Mouse (Mus musculus) left cerebral cortex, postnatal 4 days (tissue): Measurements from ENCODE around the gene Mrpl41. TPM values are rescaled to one million over a fixed set of nuclear protein-coding genes. Genes with fewer than 3 reads are reported as not detected.

Experiments used
- DNase-seq: peaks from one replicate; pipeline ENCODE4 v3.0.0-alpha.2; 2022
- intact Hi-C: fragments of 180-260 bp; cut with DNase I; formaldehyde crosslinking; loops from one replicate; pipeline ENCODE4 v1.15.1; 2025
- microRNA-seq: library from miRNA; unstranded; fragments of <30 nt; microRNA quantifications from one replicate; pipeline ENCODE4 v1.2.0, GENCODE M21; 2022
- total RNA-seq, 2 experiments: library from RNA; stranded (reverse); gene quantifications; 2 replicates each; pipeline ENCODE4 v1.2.3; 2021

The Mrpl41 gene
- total RNA-seq, 2 experiments from 2014 or later = 66.1 to 69.2 TPM

GRCm38 (mm10) chr2:24942092-24942491, 32.8 kb downstream of the Mrpl41 start:
- DNase-seq = no peak
- intact Hi-C loops = no loop called here

- DNase-seq = peak; percentile 90
- intact Hi-C loops = no loop called here
These were observed 39.7 kb downstream of the Mrpl41 start, which contains the start of gene Arrdc1 for GRCm38 (mm10) chr2:24935057-24935796. TSS of gene Arrdc1 (minus strand) at chr2:24935252.

GRCm38 (mm10) chr2:24934441-24934963, 40.4 kb downstream of the Mrpl41 start:
- intact Hi-C loops = no loop called here
- no peak for DNase-seq

- intact Hi-C loops = no loop called here
- no peak for DNase-seq
These were observed 45.3 kb downstream of the Mrpl41 start for GRCm38 (mm10) chr2:24929593-24929992.

- intact Hi-C loops = no loop called here
These were observed 45.8 kb downstream of the Mrpl41 start for GRCm38 (mm10) chr2:24929119-24929518.

GRCm38 (mm10) chr2:24927810-24928479, 47.0 kb downstream of the Mrpl41 start:
- peak; percentile 22 for DNase-seq
- intact Hi-C loops = no loop called here

More at GRCm38 (mm10) chr2:24929119-24929518, 45.8 kb downstream of the Mrpl41 start:
- DNase-seq = no peak

GRCm38 (mm10) chr2:24926965-24927358, 47.9 kb downstream of the Mrpl41 start:
- DNase-seq = no peak
- intact Hi-C loops = no loop called here

GRCm38 (mm10) chr2:24926345-24926964, 48.4 kb downstream of the Mrpl41 start:
- intact Hi-C loops = no loop called here
- DNase-seq = no peak

GRCm38 (mm10) chr2:24925284-24925683, 49.6 kb downstream of the Mrpl41 start:
- no peak for DNase-seq
- intact Hi-C loops = no loop called here

Small RNAs within 50 kb of the gene (microRNA-seq; reads per million reads assigned to microRNA genes)
- gene Gm22875 = not detected

Other genes with a start within 250 kb of the Mrpl41 start
- gene Cacna1b, start 211.9 kb downstream of the Mrpl41 start, total RNA-seq = 100 to 1,000 TPM; 113 to 119 TPM
- gene Ehmt1, start 55.5 kb downstream of the Mrpl41 start, total RNA-seq = 100 to 1,000 TPM; 118 to 122 TPM
- 10 to 100 TPM; 51.4 to 53.4 TPM for gene Arrdc1, start 39.8 kb downstream of the Mrpl41 start, total RNA-seq
- 10 to 100 TPM; 66.4 to 72.3 TPM for gene Zmynd19, start 25.3 kb downstream of the Mrpl41 start, total RNA-seq
- gene Dph7, start 12.7 kb downstream of the Mrpl41 start, total RNA-seq = 10 to 100 TPM; 30.1 to 30.6 TPM
- gene Pnpla7, start 935 bp upstream of the Mrpl41 start, total RNA-seq = 1 to 10 TPM; 7.0 to 8.4 TPM
- 100 to 1,000 TPM; 342 to 359 TPM for gene Nsmf, start 79.3 kb upstream of the Mrpl41 start, total RNA-seq
- gene Entpd8, start 105.2 kb upstream of the Mrpl41 start, total RNA-seq = not detected
- gene Noxa1, start 120.1 kb upstream of the Mrpl41 start, total RNA-seq = not detected
- gene Nrarp, start 205.7 kb upstream of the Mrpl41 start, total RNA-seq = 10 to 100 TPM; 32.5 to 35.0 TPM
- gene Tor4a, start 221.8 kb upstream of the Mrpl41 start, total RNA-seq = 1 to 10 TPM; 1.4 to 1.8 TPM
- 10 to 100 TPM; 62.6 to 65.1 TPM for gene Nelfb, start 236.4 kb upstream of the Mrpl41 start, total RNA-seq
- gene Stpg3, start 239.5 kb upstream of the Mrpl41 start, total RNA-seq = not detected
- not detected for gene Fam166a, start 243.6 kb upstream of the Mrpl41 start, total RNA-seq
- 100 to 1,000 TPM; 324 to 351 TPM for gene Tubb4b, start 249.6 kb upstream of the Mrpl41 start, total RNA-seq